Mouse (Mus musculus) limb, embryonic 15.5 days (tissue): ENCODE results near the gene Cyb561. TPM values are rescaled to one million over a fixed set of nuclear protein-coding genes. Genes with fewer than 3 reads are reported as not detected.

Experiments
- ATAC-seq: fragments of 200-750 bp; cut with Nextera tagmentation; 2 replicates; pipeline ENCODE4 v1.8.0; 2017; ENCODE audit warnings: low read depth, moderate TSS enrichment; ENCODE audit not compliant: insufficient number of reproducible peaks, low FRiP score, low TSS enrichment
- H3K27ac ChIP-seq: fragments of 300-500 bp; sonication (generic); 2 replicates; pipeline ENCODE4 v1.5.1; 2015; ENCODE audit warnings: moderate library complexity, mild to moderate bottlenecking, inconsistent platforms
- H3K27me3 ChIP-seq: fragments of 300-500 bp; sonication (generic); 2 replicates; pipeline ENCODE4 v1.6.1; 2015; ENCODE audit warnings: inconsistent platforms
- H3K36me3 ChIP-seq: fragments of 300-500 bp; sonication (generic); 2 replicates; pipeline ENCODE4 v1.6.1; 2015; ENCODE audit warnings: inconsistent platforms
- H3K4me1 ChIP-seq: fragments of 300-500 bp; sonication (generic); 2 replicates; pipeline ENCODE4 v1.6.1; 2015; ENCODE audit warnings: inconsistent platforms
- H3K4me2 ChIP-seq: fragments of 300-500 bp; sonication (generic); 2 replicates; pipeline ENCODE4 v1.6.1; 2015; ENCODE audit warnings: mild to moderate bottlenecking, inconsistent platforms
- H3K4me3 ChIP-seq: fragments of 300-500 bp; sonication (generic); 2 replicates; pipeline ENCODE4 v1.5.1; 2015; ENCODE audit warnings: mild to moderate bottlenecking, inconsistent platforms
- H3K9ac ChIP-seq: fragments of 300-500 bp; sonication (generic); 2 replicates; pipeline ENCODE4 v1.6.1; 2015; ENCODE audit warnings: inconsistent platforms
- H3K9me3 ChIP-seq: fragments of 300-500 bp; sonication (generic); 2 replicates; pipeline ENCODE4 v1.6.1; 2016; ENCODE audit warnings: inconsistent platforms
- WGBS: fragments of 180-500 bp; shearing (Covaris S2); methylation state at CpG from one replicate; pipeline ENCODE4 v1.1.7; 2015; 5-methylcytosine and 5-hydroxymethylcytosine counted together
- polyA plus RNA-seq: library from polyadenylated mRNA; unstranded; fragments of >200 nt; fragmentation: Nextera tagmentation; extraction: Ambion mirVana; gene quantifications from 2 replicates; pipeline ENCODE4 v1.2.1, GENCODE M21; 2015

The Cyb561 gene
- 24.0 and 25.7 TPM in 2 replicates for polyA plus RNA-seq

- peaks cover 16% of the 10 kb centered on the region; the same call in 1 of the 2 replicates for H3K4me1 ChIP-seq
- no peak within 1 kb of the TSS for H3K4me3 ChIP-seq
- H3K27ac ChIP-seq: no peak within 1 kb of the TSS
- no peaks in the 10 kb centered on the region for H3K36me3 ChIP-seq
- WGBS: 63% methylated on average over 12 of the region's 12 CpGs
- no peaks in the 10 kb centered on the region for H3K27me3 ChIP-seq
- no peak within 1 kb of the TSS for H3K9ac ChIP-seq
- H3K9me3 ChIP-seq: no peaks in the 10 kb centered on the region
- H3K4me2 ChIP-seq: no peak within 1 kb of the TSS
- no peak for ATAC-seq
Measured at GRCm38 (mm10) chr11:105952911-105953386, at the start of gene Cyb561. Gene Cyb561 (minus strand): TSS chr11:105953336.

GRCm38 (mm10) chr11:106001718-106002117 is 48.6 kb upstream of the Cyb561 start:
- Histone ChIP-seq H3K27ac (no peak overlapping the region), H3K9me3 (no peaks in the 10 kb centered on the region), H3K4me1 (no peaks in the 10 kb centered on the region), H3K36me3 (no peaks in the 10 kb centered on the region), H3K4me2 (no peak overlapping the region), H3K9ac (no peak overlapping the region), H3K4me3 (no peak overlapping the region), H3K27me3 (no peaks in the 10 kb centered on the region)
- ATAC-seq: no peak
- WGBS: 50% methylated on average over 4 of the region's 4 CpGs

GRCm38 (mm10) chr11:106000062-106000461 is 46.9 kb upstream of the Cyb561 start:
- H3K36me3 ChIP-seq: no peaks in the 10 kb centered on the region
- no peaks in the 10 kb centered on the region for H3K4me1 ChIP-seq
- 89% methylated on average over 6 of the region's 6 CpGs for WGBS
- no peak overlapping the region for H3K4me3 ChIP-seq
- H3K27ac ChIP-seq: no peak overlapping the region
- ATAC-seq: no peak
- H3K9ac ChIP-seq: no peak overlapping the region
- no peaks in the 10 kb centered on the region for H3K27me3 ChIP-seq
- H3K9me3 ChIP-seq: no peaks in the 10 kb centered on the region
- H3K4me2 ChIP-seq: no peak overlapping the region

- WGBS: 95% methylated on average over 3 of the region's 3 CpGs
- no peak for ATAC-seq
- H3K9me3 ChIP-seq: no peaks in the 10 kb centered on the region
- H3K27ac ChIP-seq: no peak within 1 kb of the TSS
- H3K36me3 ChIP-seq: no peaks in the 10 kb centered on the region
- H3K27me3 ChIP-seq: no peaks in the 10 kb centered on the region; the same call in 1 of the 2 replicates
- no peak within 1 kb of the TSS for H3K4me3 ChIP-seq
- H3K9ac ChIP-seq: no peak within 1 kb of the TSS
- H3K4me2 ChIP-seq: no peak within 1 kb of the TSS
- H3K4me1 ChIP-seq: no peaks in the 10 kb centered on the region
Measured at GRCm38 (mm10) chr11:105994375-105994774, 41.2 kb upstream of the Cyb561 start, which contains the start of gene Ace3. Gene Ace3 (plus strand): TSS chr11:105994675.

GRCm38 (mm10) chr11:105990231-105990630 is 37.1 kb upstream of the Cyb561 start:
- H3K27ac ChIP-seq: no peak overlapping the region
- no peaks in the 10 kb centered on the region for H3K36me3 ChIP-seq
- no peaks in the 10 kb centered on the region for H3K4me1 ChIP-seq
- no peak overlapping the region for H3K9ac ChIP-seq
- 64% methylated on average over 2 of the region's 2 CpGs for WGBS
- H3K4me3 ChIP-seq: no peak overlapping the region
- H3K9me3 ChIP-seq: no peaks in the 10 kb centered on the region
- H3K4me2 ChIP-seq: no peak overlapping the region
- no peak for ATAC-seq
- H3K27me3 ChIP-seq: no peaks in the 10 kb centered on the region; the same call in 1 of the 2 replicates

GRCm38 (mm10) chr11:105989446-105989845 is 36.3 kb upstream of the Cyb561 start:
- no peaks in the 10 kb centered on the region for H3K36me3 ChIP-seq
- no peaks in the 10 kb centered on the region; the same call in 1 of the 2 replicates for H3K27me3 ChIP-seq
- no peak overlapping the region for H3K4me3 ChIP-seq
- 80% methylated on average over 6 of the region's 6 CpGs for WGBS
- H3K4me1 ChIP-seq: no peaks in the 10 kb centered on the region
- H3K9me3 ChIP-seq: no peaks in the 10 kb centered on the region
- no peak for ATAC-seq
- no peak overlapping the region for H3K9ac ChIP-seq
- no peak overlapping the region for H3K27ac ChIP-seq
- no peak overlapping the region for H3K4me2 ChIP-seq

GRCm38 (mm10) chr11:105987446-105987845 is 34.3 kb upstream of the Cyb561 start:
- Histone ChIP-seq H3K4me3 (no peak overlapping the region), H3K4me2 (no peak overlapping the region), H3K27me3 (no peaks in the 10 kb centered on the region; the same call in 1 of the 2 replicates), H3K9me3 (no peaks in the 10 kb centered on the region), H3K36me3 (no peaks in the 10 kb centered on the region), H3K9ac (no peak overlapping the region), H3K4me1 (no peaks in the 10 kb centered on the region), H3K27ac (no peak overlapping the region)
- ATAC-seq: no peak
- WGBS: 73% methylated on average over 6 of the region's 6 CpGs

GRCm38 (mm10) chr11:105984452-105984851 is 31.3 kb upstream of the Cyb561 start:
- no peaks in the 10 kb centered on the region; the same call in 1 of the 2 replicates for H3K27me3 ChIP-seq
- no peaks in the 10 kb centered on the region for H3K4me1 ChIP-seq
- no peak overlapping the region for H3K4me2 ChIP-seq
- no peak overlapping the region for H3K4me3 ChIP-seq
- H3K36me3 ChIP-seq: no peaks in the 10 kb centered on the region
- H3K9me3 ChIP-seq: no peaks in the 10 kb centered on the region
- WGBS: 68% methylated on average over 4 of the region's 4 CpGs
- no peak for ATAC-seq
- no peak overlapping the region for H3K27ac ChIP-seq
- H3K9ac ChIP-seq: no peak overlapping the region

- Histone ChIP-seq H3K9ac (no peak overlapping the region), H3K4me3 (no peak overlapping the region), H3K27ac (no peak overlapping the region), H3K36me3 (no peaks in the 10 kb centered on the region), H3K4me2 (no peak overlapping the region), H3K27me3 (no peaks in the 10 kb centered on the region), H3K4me1 (no peaks in the 10 kb centered on the region), H3K9me3 (no peaks in the 10 kb centered on the region)
- 63% methylated on average over 5 of the region's 5 CpGs for WGBS
- ATAC-seq: no peak
Measured at GRCm38 (mm10) chr11:105978634-105979033, 25.5 kb upstream of the Cyb561 start.

- 79% methylated on average over 2 of the region's 2 CpGs for WGBS
- Histone ChIP-seq H3K9me3 (no peaks in the 10 kb centered on the region), H3K4me2 (no peak overlapping the region), H3K4me1 (no peaks in the 10 kb centered on the region), H3K4me3 (no peak overlapping the region), H3K36me3 (no peaks in the 10 kb centered on the region), H3K9ac (no peak overlapping the region), H3K27me3 (no peaks in the 10 kb centered on the region), H3K27ac (no peak overlapping the region)
- no peak for ATAC-seq
Measured at GRCm38 (mm10) chr11:105978232-105978631, 25.1 kb upstream of the Cyb561 start.

GRCm38 (mm10) chr11:105975636-105976035 is 22.5 kb upstream of the Cyb561 start:
- Histone ChIP-seq H3K36me3 (no peaks in the 10 kb centered on the region), H3K4me1 (no peaks in the 10 kb centered on the region), H3K9me3 (no peaks in the 10 kb centered on the region), H3K27me3 (no peaks in the 10 kb centered on the region), H3K4me2 (no peak overlapping the region), H3K27ac (no peak overlapping the region), H3K9ac (no peak overlapping the region), H3K4me3 (no peak overlapping the region)
- ATAC-seq: no peak
- WGBS: 87% methylated on average over 5 of the region's 5 CpGs

- Histone ChIP-seq H3K4me2 (no peak overlapping the region), H3K36me3 (no peaks in the 10 kb centered on the region), H3K9ac (no peak overlapping the region), H3K4me3 (no peak overlapping the region), H3K27me3 (peaks cover 5% of the 10 kb centered on the region), H3K4me1 (no peaks in the 10 kb centered on the region), H3K27ac (no peak overlapping the region), H3K9me3 (no peaks in the 10 kb centered on the region)
- ATAC-seq: no peak
- WGBS: 66% methylated on average over 3 of the region's 3 CpGs
Measured at GRCm38 (mm10) chr11:105975050-105975449, 21.9 kb upstream of the Cyb561 start.

GRCm38 (mm10) chr11:105974593-105974992 is 21.5 kb upstream of the Cyb561 start:
- H3K4me3 ChIP-seq: no peak overlapping the region
- peaks cover 10% of the 10 kb centered on the region for H3K27me3 ChIP-seq
- no peak for ATAC-seq
- 84% methylated on average over 6 of the region's 6 CpGs for WGBS
- no peaks in the 10 kb centered on the region for H3K9me3 ChIP-seq
- no peak overlapping the region for H3K9ac ChIP-seq
- H3K4me1 ChIP-seq: no peaks in the 10 kb centered on the region
- H3K36me3 ChIP-seq: no peaks in the 10 kb centered on the region
- H3K27ac ChIP-seq: no peak overlapping the region
- no peak overlapping the region for H3K4me2 ChIP-seq
